Mouse (Mus musculus) heart, adult 2 months (tissue): ENCODE results near the gene Capn11.

Source experiments
- CTCF ChIP-seq: fragments of 200-600 bp; IDR thresholded peaks from 2 replicates; pipeline ENCODE4 v1.8.1; 2022; ENCODE audit warnings: antibody characterized with exemption, mild to moderate bottlenecking, moderate library complexity
- POLR2A ChIP-seq: fragments of 200-500 bp; IDR thresholded peaks from 2 replicates; pipeline ENCODE4 v1.6.1; 2011; ENCODE audit warnings: mild to moderate bottlenecking, low read depth, low read length, control low read depth; ENCODE audit not compliant: insufficient read depth

- TF ChIP-seq CTCF (no peak), POLR2A (no peak)
These were observed 58.9 kb downstream of the Capn11 start for GRCm38 (mm10) chr17:45600267-45600666.
